Mouse (Mus musculus) midbrain, embryonic 11.5 days (tissue): Measurements from ENCODE around the gene Gspt2. TPM values are rescaled to one million over a fixed set of nuclear protein-coding genes. Genes with fewer than 3 reads are reported as not detected.

Experiments
- polyA plus RNA-seq: library from polyadenylated mRNA; unstranded; fragments of >200 nt; fragmentation: Nextera tagmentation; extraction: Ambion mirVana; gene quantifications from 2 replicates; pipeline ENCODE4 v1.2.1, GENCODE M21; 2014

Gene Gspt2
- polyA plus RNA-seq, 1 experiment from 2014 or later, result 11.9 TPM

Other genes with a start within 250 kb of the Gspt2 start
- 738 and 790 TPM in 2 replicates for gene Maged1, start 93.9 kb upstream of the Gspt2 start, polyA plus RNA-seq
- 1.6 and 2.0 TPM in 2 replicates for gene Zxdb, start 88.5 kb downstream of the Gspt2 start, polyA plus RNA-seq